Mouse (Mus musculus): ENCODE measurements around the gene Mdm2. TPM values are rescaled to one million over a fixed set of nuclear protein-coding genes. Genes with fewer than 3 reads are reported as not detected.

Gene Mdm2
- total and polyA plus RNA-seq, 3 experiments, result 35.3 to 601 (median 42.2) TPM

GRCm38 (mm10) chr10:117690101-117690352 lies 20.5 kb downstream of the Mdm2 start:
- H3K9ac ChIP-seq (ENCODE audit: control insufficient read depth, low read depth, low read length, poor library complexity, severe bottlenecking), result no peak overlapping the region
- H3K27ac ChIP-seq (ENCODE audit: control insufficient read depth, low read depth, low read length), result no peak overlapping the region
- H3K36me3 ChIP-seq (ENCODE audit: control insufficient read depth in 1 of 2, insufficient read depth in 2 of 2, low read length in 2 of 2), result peaks cover 0 to 24% of the 10 kb centered on the region in 2 experiments; a peak in 2 of 4 replicates
- DNase-seq (ENCODE audit: low read depth, low spot score), result no peak
- no peak overlapping the region for H3K4me3 ChIP-seq (ENCODE audit: control insufficient read depth in 1 of 2, insufficient read depth in 1 of 2, low read depth in 2 of 2, low read length in 2 of 2)
- no peaks in the 10 kb centered on the region for H3K79me2 ChIP-seq (ENCODE audit: control insufficient read depth, insufficient read depth, low read length, poor library complexity)
- no peak for TF ChIP-seq ETS1 (IDR thresholded peaks at IDR 0.05; ENCODE audit: low read depth, low read length)
- TF ChIP-seq KAT2A (conservative IDR thresholded peaks at IDR 0.05; ENCODE audit: low read depth, low read length), result no peak
- no peak for TF ChIP-seq RAD21 (IDR thresholded peaks at IDR 0.05; ENCODE audit: low read depth, low read length)
- no peak for TF ChIP-seq ZC3H11A (IDR thresholded peaks at IDR 0.05; ENCODE audit: low read depth, low read length)
- no peak for TF ChIP-seq TAL1 (IDR thresholded peaks at IDR 0.05; ENCODE audit: low read length)
- no peak for TF ChIP-seq MXI1 (IDR thresholded peaks at IDR 0.05; ENCODE audit: low read depth, low read length)
- TF ChIP-seq MAX (IDR thresholded peaks at IDR 0.05; ENCODE audit: low read length), result no peak
- no peak for TF ChIP-seq NRF1 (IDR thresholded peaks at IDR 0.05; ENCODE audit: insufficient read depth, low read depth, low read length, poor library complexity, severe bottlenecking)
- no peak for TF ChIP-seq UBTF (IDR thresholded peaks at IDR 0.05; ENCODE audit: borderline replicate concordance, insufficient read depth, low read depth, low read length)
- TF ChIP-seq NELFE (IDR thresholded peaks at IDR 0.05; ENCODE audit: low read depth, low read length), result no peak
- TF ChIP-seq BHLHE40 (IDR thresholded peaks at IDR 0.05; ENCODE audit: borderline replicate concordance, low read depth, low read length), result no peak
- no peak for TF ChIP-seq ELF1 (IDR thresholded peaks at IDR 0.05; ENCODE audit: low read depth, low read length)
- TF ChIP-seq CTCF (IDR thresholded peaks at IDR 0.05 in 2 of 3, conservative IDR thresholded peaks at IDR 0.05 in 1 of 3; ENCODE audit: control insufficient read depth in 1 of 3, insufficient read depth in 1 of 3, low read depth in 2 of 3, low read length in 3 of 3, poor library complexity in 1 of 3, severe bottlenecking in 1 of 3), result no peak
- TF ChIP-seq USF2 (IDR thresholded peaks at IDR 0.05; ENCODE audit: borderline replicate concordance in 1 of 2, insufficient read depth in 1 of 2, low read depth in 1 of 2, low read length in 2 of 2), result no peak
- no peaks in the 10 kb centered on the region for H3K27me3 ChIP-seq (ENCODE audit: control insufficient read depth in 1 of 2, insufficient read depth in 2 of 2, low read length in 2 of 2)
- no peaks in the 10 kb centered on the region for H3K9me3 ChIP-seq (replicated peaks; ENCODE audit: insufficient read depth, low read length)
- no peaks in the 10 kb centered on the region for H3K4me1 ChIP-seq (ENCODE audit: control insufficient read depth in 1 of 2, insufficient read depth in 2 of 2, low read length in 2 of 2)

GRCm38 (mm10) chr10:117689297-117690100 lies 21.1 kb downstream of the Mdm2 start:
- H3K9me3 ChIP-seq (replicated peaks; ENCODE audit: insufficient read depth, low read length), result no peaks in the 10 kb centered on the region
- H3K4me3 ChIP-seq (ENCODE audit: control insufficient read depth in 1 of 2, insufficient read depth in 1 of 2, low read depth in 2 of 2, low read length in 2 of 2), result no peak overlapping the region
- H3K9ac ChIP-seq (ENCODE audit: control insufficient read depth, low read depth, low read length, poor library complexity, severe bottlenecking), result no peak overlapping the region
- no peaks in the 10 kb centered on the region for H3K4me1 ChIP-seq (ENCODE audit: control insufficient read depth in 1 of 2, insufficient read depth in 2 of 2, low read length in 2 of 2)
- H3K27ac ChIP-seq (ENCODE audit: control insufficient read depth, low read depth, low read length), result no peak overlapping the region
- no peaks in the 10 kb centered on the region for H3K27me3 ChIP-seq (ENCODE audit: control insufficient read depth in 1 of 2, insufficient read depth in 2 of 2, low read length in 2 of 2)
- DNase-seq (ENCODE audit: low read depth, low spot score), result no peak
- TF ChIP-seq SIN3A (IDR thresholded peaks at IDR 0.05; ENCODE audit: low read length) (no peak), MYC (IDR thresholded peaks at IDR 0.05; ENCODE audit: low read depth, low read length) (no peak), GABPA (IDR thresholded peaks at IDR 0.05; ENCODE audit: low read depth, low read length) (no peak), CHD1 (IDR thresholded peaks at IDR 0.05; ENCODE audit: low read depth, low read length) (no peak), POLR2AphosphoS5 (IDR thresholded peaks at IDR 0.05; ENCODE audit: borderline replicate concordance, low read depth, low read length) (no peak), ETS1 (IDR thresholded peaks at IDR 0.05; ENCODE audit: low read depth, low read length) (no peak), POLR2A (IDR thresholded peaks at IDR 0.05; ENCODE audit: control insufficient read depth in 1 of 2, insufficient read depth in 1 of 2, low read depth in 1 of 2, low read length in 2 of 2, poor library complexity in 1 of 2) (no peak), ZNF384 (IDR thresholded peaks at IDR 0.05; ENCODE audit: low read depth, low read length) (no peak), RAD21 (IDR thresholded peaks at IDR 0.05; ENCODE audit: low read depth, low read length) (no peak), MAFK (IDR thresholded peaks at IDR 0.05; ENCODE audit: borderline replicate concordance, low read depth, low read length) (no peak), USF2 (IDR thresholded peaks at IDR 0.05; ENCODE audit: borderline replicate concordance in 1 of 2, insufficient read depth in 1 of 2, low read depth in 1 of 2, low read length in 2 of 2) (no peak), MYB (IDR thresholded peaks at IDR 0.05; ENCODE audit: low read depth, low read length) (no peak), HCFC1 (IDR thresholded peaks at IDR 0.05; ENCODE audit: low read depth, low read length) (no peak), ZMIZ1 (IDR thresholded peaks at IDR 0.05; ENCODE audit: low read depth, low read length) (no peak), RCOR1 (IDR thresholded peaks at IDR 0.05; ENCODE audit: low read depth, low read length) (no peak), ZKSCAN1 (IDR thresholded peaks at IDR 0.05; ENCODE audit: low read depth, low read length) (no peak), SMC3 (IDR thresholded peaks at IDR 0.05; ENCODE audit: low read depth, low read length) (no peak), EP300 (IDR thresholded peaks at IDR 0.05; ENCODE audit: low read depth in 1 of 2, low read length in 2 of 2) (no peak), MEF2A (IDR thresholded peaks at IDR 0.05; ENCODE audit: extremely low read depth, insufficient replicate concordance, low read depth, low read length, poor library complexity, severe bottlenecking) (no peak)
- H3K79me2 ChIP-seq (ENCODE audit: control insufficient read depth, insufficient read depth, low read length, poor library complexity), result no peaks in the 10 kb centered on the region
- peaks cover 0 to 23% of the 10 kb centered on the region in 2 experiments; a peak in 2 of 4 replicates for H3K36me3 ChIP-seq (ENCODE audit: control insufficient read depth in 1 of 2, insufficient read depth in 2 of 2, low read length in 2 of 2)
